Mouse (Mus musculus) spleen, adult 2 months (tissue): ENCODE measurements around the gene Smim24.

Experiments
- CTCF ChIP-seq: fragments of 200-500 bp; IDR thresholded peaks from 2 replicates; pipeline ENCODE4 v1.5.1; 2011; ENCODE audit warnings: mild to moderate bottlenecking, inconsistent platforms; ENCODE audit not compliant: insufficient read depth, insufficient read length, insufficient replicate concordance; ENCODE audit errors: extremely low read depth
- POLR2A ChIP-seq: fragments of 200-500 bp; IDR thresholded peaks from 2 replicates; pipeline ENCODE4 v1.6.1; 2011; ENCODE audit warnings: low read depth, low read length, inconsistent platforms

DNA sequence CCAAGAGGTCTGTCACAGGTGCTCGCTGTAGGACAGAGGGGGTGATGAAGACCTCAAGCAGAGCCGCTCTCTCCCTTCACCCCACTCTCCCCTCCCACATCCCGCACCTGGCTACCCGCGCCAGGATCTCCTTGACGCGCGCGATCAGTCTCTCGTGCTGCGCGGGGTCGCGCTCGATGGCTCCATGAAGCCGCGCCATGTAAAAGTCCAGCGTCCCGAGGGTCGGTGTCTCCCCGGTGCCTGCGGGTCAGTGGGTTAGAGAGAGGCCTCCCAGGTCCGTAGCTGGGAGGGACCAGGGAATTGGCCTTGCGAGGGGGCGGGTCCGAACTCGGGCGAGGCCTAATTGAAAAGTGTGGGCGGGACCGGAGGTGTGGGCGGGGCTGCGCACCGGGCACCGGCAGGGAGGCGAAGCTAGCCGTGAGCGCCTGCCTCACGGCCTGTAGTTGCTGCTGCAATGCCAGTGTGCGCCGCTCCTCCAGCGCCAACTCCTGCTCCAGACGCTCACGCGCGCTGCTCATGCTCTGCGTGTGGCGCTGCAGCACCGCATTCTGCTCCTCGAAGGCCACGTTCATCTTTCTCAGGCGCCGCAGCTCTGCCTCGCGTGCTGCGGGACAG lies 46.3 kb upstream of the Smim24 start:
- TF ChIP-seq CTCF (no peak), POLR2A (no peak)
